Mouse (Mus musculus) heart, postnatal 0 days (tissue): ENCODE results near the gene Tenm2.

Source experiments
- CTCF ChIP-seq: IDR thresholded peaks from 2 replicates; pipeline ENCODE4 v1.5.1; 2016; ENCODE audit warnings: antibody characterized with exemption, control low read depth, low read depth
- EP300 ChIP-seq: IDR thresholded peaks from 2 replicates; pipeline ENCODE4 v1.6.1; 2016; ENCODE audit warnings: antibody characterized with exemption, low read depth

DNA sequence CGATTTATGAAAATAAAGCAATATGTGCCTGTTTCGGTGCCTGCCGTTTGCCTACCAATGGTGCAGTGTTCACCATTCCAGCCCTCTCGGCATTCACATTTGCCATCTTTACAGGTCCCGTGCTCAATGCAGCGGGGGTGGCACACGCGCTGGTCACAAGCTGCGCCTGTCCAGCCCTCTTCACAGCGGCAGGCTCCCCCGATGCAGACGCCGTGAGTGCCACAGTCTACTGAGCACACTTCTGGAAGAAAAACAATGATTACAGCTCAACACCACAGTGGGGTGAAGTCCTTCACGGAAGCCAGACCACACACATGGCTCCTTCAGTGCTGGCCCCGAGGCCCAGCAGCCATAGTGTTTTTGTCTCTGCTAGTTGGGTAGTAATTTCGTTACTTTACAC, 1096.2 kb downstream of the Tenm2 start:
- TF ChIP-seq CTCF = no peak
- TF ChIP-seq EP300 = no peak
